Mouse (Mus musculus): ENCODE results near the gene Gria2. TPM values are rescaled to one million over a fixed set of nuclear protein-coding genes. Genes with fewer than 3 reads are reported as not detected.

Gene Gria2
- total RNA-seq (2014; fragmentation: Nextera tagmentation), result not detected in 2 replicates
- 0.11 and 0.17 TPM in 2 replicates for total RNA-seq (2017)
- 0.02 TPM in 1 of 2 replicates, not detected in the other for polyA plus RNA-seq (2012)

DNA sequence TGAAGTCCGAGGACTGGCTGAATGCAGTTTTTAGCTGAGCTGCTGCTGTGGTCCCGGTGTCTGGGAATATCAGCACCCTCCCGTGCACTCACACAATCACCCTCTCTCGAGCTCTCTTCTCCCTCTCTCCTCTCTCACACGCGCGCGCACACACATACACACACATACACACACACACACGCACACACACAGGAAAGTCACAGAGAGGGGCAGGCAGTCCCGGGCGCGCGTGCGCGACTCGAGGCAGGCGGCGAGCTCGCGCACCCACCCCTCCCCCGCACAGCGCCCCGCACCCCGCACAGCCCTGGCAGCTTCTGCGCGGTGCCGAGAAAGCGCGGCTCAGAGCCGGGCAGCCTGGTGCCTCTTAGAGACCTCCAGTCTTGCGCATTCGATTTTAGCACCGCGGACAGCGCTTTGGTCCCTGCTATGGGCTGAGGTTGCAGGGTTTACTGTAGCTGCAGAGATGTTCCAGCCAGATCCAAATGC is at the start of gene Gria2:
Gria2 (minus strand) TSS at position 240 of the 486 bp plus-strand sequence.
- TF ChIP-seq GATA1 (IDR thresholded peaks at IDR 0.05; ENCODE audit: borderline replicate concordance, low read length), result no peak
- TF ChIP-seq GATA2 (IDR thresholded peaks at IDR 0.05; ENCODE audit: borderline replicate concordance, low read depth, low read length), result no peak
- no peak for TF ChIP-seq TAL1 (conservative IDR thresholded peaks at IDR 0.05; ENCODE audit: low read depth, low read length)
- TF ChIP-seq CTCF (IDR thresholded peaks at IDR 0.05; ENCODE audit: low read depth, low read length), result no peak
- no peak for TF ChIP-seq POLR2AphosphoS5 (IDR thresholded peaks at IDR 0.05; ENCODE audit: insufficient replicate concordance, low read depth, low read length)
- no peaks in the 10 kb centered on the region for H3K9me3 ChIP-seq (replicated peaks)
- no peaks in the 10 kb centered on the region for H3K36me3 ChIP-seq (replicated peaks)
- H3K27me3 ChIP-seq (ENCODE audit: insufficient read depth, low read length), result peaks cover 2% of the 10 kb centered on the region; the same call in 1 of the 2 replicates
- DNase-seq (ENCODE audit: low spot score) (no peak), ATAC-seq (ENCODE audit: extremely low read depth, insufficient number of reproducible peaks, low FRiP score, poor library complexity, severe bottlenecking) (no peak)
- H3K4me3 ChIP-seq (ENCODE audit: low read depth, low read length), result no peak within 1 kb of the TSS
- H3K4me1 ChIP-seq (ENCODE audit: insufficient read depth, low read depth, low read length), result no peaks in the 10 kb centered on the region

DNA sequence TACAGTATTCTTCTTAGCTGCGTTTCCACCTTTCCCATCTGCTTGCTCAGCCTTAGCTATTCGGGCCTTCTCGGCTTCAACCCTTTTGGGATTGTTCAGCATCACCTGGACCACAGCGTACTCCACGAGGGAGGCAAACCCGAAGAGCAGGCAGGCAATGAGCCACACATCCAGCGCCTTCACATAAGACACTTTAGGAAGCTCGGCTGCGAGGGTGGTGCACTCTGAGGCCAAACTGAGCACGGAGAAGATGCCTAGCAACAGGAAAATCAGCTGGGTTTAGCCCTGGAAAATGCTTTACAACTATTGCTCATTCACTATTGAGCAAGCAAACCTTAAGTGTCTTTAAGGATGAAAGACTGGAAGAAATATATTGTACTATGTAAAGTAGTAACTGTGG is 48.3 kb upstream of the Gria2 start:
- TF ChIP-seq GATA2 (IDR thresholded peaks at IDR 0.05; ENCODE audit: borderline replicate concordance, low read depth, low read length) (no peak), CTCF (IDR thresholded peaks at IDR 0.05; ENCODE audit: low read depth, low read length) (no peak), TAL1 (conservative IDR thresholded peaks at IDR 0.05; ENCODE audit: low read depth, low read length) (no peak), POLR2AphosphoS5 (IDR thresholded peaks at IDR 0.05; ENCODE audit: insufficient replicate concordance, low read depth, low read length) (no peak), GATA1 (IDR thresholded peaks at IDR 0.05; ENCODE audit: borderline replicate concordance, low read length) (no peak)
- no peak for DNase-seq (ENCODE audit: low spot score)

DNA sequence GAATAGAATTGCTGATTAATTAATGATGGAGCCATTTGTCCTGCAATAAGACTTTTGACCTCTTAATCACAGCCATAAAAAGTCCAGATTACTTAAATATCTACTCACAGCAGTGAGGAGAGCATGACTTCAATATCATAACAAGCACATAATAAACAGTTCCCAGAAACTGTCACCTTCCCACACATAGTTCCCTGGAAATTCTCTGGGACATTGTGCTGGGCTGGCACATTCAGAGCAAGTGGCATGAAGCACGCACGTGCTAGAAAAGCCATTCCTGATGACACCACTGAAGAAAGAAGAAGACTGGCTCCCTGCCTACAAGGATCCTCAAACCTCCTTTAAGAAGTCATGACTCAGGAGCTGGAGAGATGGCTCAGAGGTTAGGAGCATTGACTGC is 43.0 kb upstream of the Gria2 start:
- ATAC-seq (ENCODE audit: extremely low read depth, insufficient number of reproducible peaks, low FRiP score, poor library complexity, severe bottlenecking) (no peak), DNase-seq (ENCODE audit: low spot score) (no peak)
- Histone ChIP-seq H3K27me3 (ENCODE audit: insufficient read depth, low read length) (no peaks in the 10 kb centered on the region), H3K36me3 (replicated peaks) (no peaks in the 10 kb centered on the region), H3K4me1 (ENCODE audit: insufficient read depth, low read depth, low read length) (no peaks in the 10 kb centered on the region), H3K9me3 (replicated peaks) (no peaks in the 10 kb centered on the region), H3K4me3 (ENCODE audit: low read depth, low read length) (no peak overlapping the region)
- TF ChIP-seq GATA1 (IDR thresholded peaks at IDR 0.05; ENCODE audit: borderline replicate concordance, low read length), result no peak
- no peak for TF ChIP-seq CTCF (IDR thresholded peaks at IDR 0.05; ENCODE audit: low read depth, low read length)
- no peak for TF ChIP-seq GATA2 (IDR thresholded peaks at IDR 0.05; ENCODE audit: borderline replicate concordance, low read depth, low read length)
- TF ChIP-seq POLR2AphosphoS5 (IDR thresholded peaks at IDR 0.05; ENCODE audit: insufficient replicate concordance, low read depth, low read length), result no peak
- no peak for TF ChIP-seq TAL1 (conservative IDR thresholded peaks at IDR 0.05; ENCODE audit: low read depth, low read length)

More for the DNA sequence above, 48.3 kb upstream of the Gria2 start:
- Histone ChIP-seq H3K36me3 (replicated peaks) (no peaks in the 10 kb centered on the region), H3K4me3 (ENCODE audit: low read depth, low read length) (no peak overlapping the region), H3K4me1 (ENCODE audit: insufficient read depth, low read depth, low read length) (no peaks in the 10 kb centered on the region), H3K9me3 (replicated peaks) (no peaks in the 10 kb centered on the region), H3K27me3 (ENCODE audit: insufficient read depth, low read length) (no peaks in the 10 kb centered on the region)
- ATAC-seq (ENCODE audit: extremely low read depth, insufficient number of reproducible peaks, low FRiP score, poor library complexity, severe bottlenecking), result no peak

DNA sequence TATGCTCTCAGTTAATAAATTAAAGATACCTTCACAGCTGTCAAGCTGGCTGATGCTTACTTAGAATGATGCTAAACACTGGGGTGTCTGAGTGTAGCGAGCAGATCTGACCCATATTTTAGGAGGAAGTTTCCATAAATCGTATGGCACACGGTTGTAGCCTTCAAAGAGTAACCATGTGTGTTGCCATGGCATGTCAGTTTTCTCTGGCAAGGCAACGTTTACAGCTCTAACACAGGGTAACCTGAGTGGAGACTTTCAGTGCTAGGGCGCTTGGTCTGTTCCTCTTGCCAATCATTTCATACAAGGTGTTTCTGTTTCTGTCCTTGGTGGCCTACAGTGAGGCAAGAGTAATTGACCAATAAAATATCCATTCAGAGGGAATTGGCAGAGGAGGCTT is 37.2 kb upstream of the Gria2 start:
- no peak for ATAC-seq (ENCODE audit: extremely low read depth, insufficient number of reproducible peaks, low FRiP score, poor library complexity, severe bottlenecking)
- no peaks in the 10 kb centered on the region for H3K27me3 ChIP-seq (ENCODE audit: insufficient read depth, low read length)
- no peaks in the 10 kb centered on the region for H3K36me3 ChIP-seq (replicated peaks)
- H3K9me3 ChIP-seq (replicated peaks), result no peaks in the 10 kb centered on the region
- no peaks in the 10 kb centered on the region for H3K4me1 ChIP-seq (ENCODE audit: insufficient read depth, low read depth, low read length)
- TF ChIP-seq TAL1 (conservative IDR thresholded peaks at IDR 0.05; ENCODE audit: low read depth, low read length) (no peak), POLR2AphosphoS5 (IDR thresholded peaks at IDR 0.05; ENCODE audit: insufficient replicate concordance, low read depth, low read length) (no peak), GATA2 (IDR thresholded peaks at IDR 0.05; ENCODE audit: borderline replicate concordance, low read depth, low read length) (no peak), CTCF (IDR thresholded peaks at IDR 0.05; ENCODE audit: low read depth, low read length) (no peak), GATA1 (IDR thresholded peaks at IDR 0.05; ENCODE audit: borderline replicate concordance, low read length) (no peak)
- no peak for DNase-seq (ENCODE audit: low spot score)
- no peak overlapping the region for H3K4me3 ChIP-seq (ENCODE audit: low read depth, low read length)

DNA sequence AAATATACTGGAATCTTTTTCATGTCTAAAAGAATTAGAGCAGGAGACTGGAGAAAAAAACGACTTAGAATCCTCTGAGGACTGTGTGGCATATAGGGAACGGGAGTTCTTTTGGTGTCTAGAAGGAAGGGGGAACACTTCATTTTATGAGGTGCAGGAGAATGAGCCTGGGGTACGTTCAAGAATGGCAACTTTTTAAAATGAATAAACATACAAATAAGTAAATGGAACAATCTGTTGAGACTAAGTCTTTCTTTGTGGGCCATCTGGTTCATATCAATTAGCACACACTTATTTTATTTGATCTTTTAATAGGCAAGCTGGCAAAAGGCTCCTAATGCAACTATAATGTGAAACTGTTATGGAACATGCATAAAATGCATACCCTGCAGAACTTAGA is 34.9 kb upstream of the Gria2 start:
- no peak for ATAC-seq (ENCODE audit: extremely low read depth, insufficient number of reproducible peaks, low FRiP score, poor library complexity, severe bottlenecking)
- no peaks in the 10 kb centered on the region for H3K27me3 ChIP-seq (ENCODE audit: insufficient read depth, low read length)
- H3K36me3 ChIP-seq (replicated peaks), result no peaks in the 10 kb centered on the region
- no peak overlapping the region for H3K4me3 ChIP-seq (ENCODE audit: low read depth, low read length)
- no peaks in the 10 kb centered on the region for H3K4me1 ChIP-seq (ENCODE audit: insufficient read depth, low read depth, low read length)
- H3K9me3 ChIP-seq (replicated peaks), result no peaks in the 10 kb centered on the region
- no peak for DNase-seq (ENCODE audit: low spot score)
- TF ChIP-seq GATA1 (IDR thresholded peaks at IDR 0.05; ENCODE audit: borderline replicate concordance, low read length) (no peak), GATA2 (IDR thresholded peaks at IDR 0.05; ENCODE audit: borderline replicate concordance, low read depth, low read length) (no peak), CTCF (IDR thresholded peaks at IDR 0.05; ENCODE audit: low read depth, low read length) (no peak), POLR2AphosphoS5 (IDR thresholded peaks at IDR 0.05; ENCODE audit: insufficient replicate concordance, low read depth, low read length) (no peak), TAL1 (conservative IDR thresholded peaks at IDR 0.05; ENCODE audit: low read depth, low read length) (no peak)

DNA sequence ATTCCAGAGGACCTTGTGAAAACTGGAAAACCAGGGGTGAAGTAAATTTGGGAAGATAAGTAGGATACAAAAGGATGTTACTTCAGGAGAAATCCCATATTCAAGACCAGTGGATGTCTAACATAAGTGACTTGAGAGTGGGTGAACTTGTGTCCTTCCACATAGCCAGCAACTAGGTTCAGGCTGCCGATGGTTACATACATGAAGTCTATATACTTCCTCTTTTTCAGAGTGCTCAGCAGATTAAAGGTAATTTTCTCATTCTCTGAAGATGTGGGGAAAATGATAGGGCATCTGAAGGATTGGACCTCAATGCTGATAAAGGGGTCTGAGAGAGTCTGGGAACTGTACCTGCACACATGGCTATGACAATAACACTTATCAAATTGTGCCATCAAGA is 21.3 kb upstream of the Gria2 start:
- no peak for TF ChIP-seq TAL1 (conservative IDR thresholded peaks at IDR 0.05; ENCODE audit: low read depth, low read length)
- TF ChIP-seq GATA1 (IDR thresholded peaks at IDR 0.05; ENCODE audit: borderline replicate concordance, low read length), result no peak
- no peak for ATAC-seq (ENCODE audit: extremely low read depth, insufficient number of reproducible peaks, low FRiP score, poor library complexity, severe bottlenecking)

More for the DNA sequence above, 21.3 kb upstream of the Gria2 start:
- H3K27me3 ChIP-seq (ENCODE audit: insufficient read depth, low read length), result no peaks in the 10 kb centered on the region
- H3K4me3 ChIP-seq (ENCODE audit: low read depth, low read length), result no peak overlapping the region
- DNase-seq (ENCODE audit: low spot score), result no peak
- no peaks in the 10 kb centered on the region for H3K36me3 ChIP-seq (replicated peaks)
- H3K9me3 ChIP-seq (replicated peaks), result no peaks in the 10 kb centered on the region
- no peaks in the 10 kb centered on the region for H3K4me1 ChIP-seq (ENCODE audit: insufficient read depth, low read depth, low read length)

Measured in G1E (cell line).